Mouse (Mus musculus) right cerebral cortex, adult 2 months (tissue): ENCODE results near the gene Chka.

ENCODE experiments used
- DNase-seq, 2 experiments: peaks; one replicate each; pipeline ENCODE4 v3.0.0; 2021 to 2022; ENCODE audit warnings: low spot score in 2 of 2

The Chka gene

DNA sequence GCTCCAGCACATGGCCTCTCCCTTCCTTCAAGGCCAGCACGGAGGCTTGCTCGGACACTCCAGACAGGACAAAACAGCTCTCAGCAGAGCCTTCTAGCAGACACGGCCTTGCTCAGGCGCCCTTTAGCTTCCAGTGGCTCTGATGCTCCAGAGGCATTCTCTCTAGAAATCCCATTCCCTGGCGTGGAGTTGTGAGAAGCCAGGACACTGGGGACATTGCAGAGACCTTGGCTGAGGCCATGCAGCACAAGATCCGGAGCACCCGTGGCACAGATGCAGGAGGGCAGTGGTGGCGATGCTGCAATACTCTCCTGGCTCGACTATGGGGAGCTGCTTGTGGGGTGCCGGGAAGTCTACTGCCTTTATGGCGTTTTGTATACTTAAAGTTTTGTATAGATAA lies 65.2 kb downstream of the Chka start:
- DNase-seq: no peak

- DNase-seq: no peak
Measured at GRCm38 (mm10) chr19:3919928-3920327, 68.4 kb downstream of the Chka start.

DNA sequence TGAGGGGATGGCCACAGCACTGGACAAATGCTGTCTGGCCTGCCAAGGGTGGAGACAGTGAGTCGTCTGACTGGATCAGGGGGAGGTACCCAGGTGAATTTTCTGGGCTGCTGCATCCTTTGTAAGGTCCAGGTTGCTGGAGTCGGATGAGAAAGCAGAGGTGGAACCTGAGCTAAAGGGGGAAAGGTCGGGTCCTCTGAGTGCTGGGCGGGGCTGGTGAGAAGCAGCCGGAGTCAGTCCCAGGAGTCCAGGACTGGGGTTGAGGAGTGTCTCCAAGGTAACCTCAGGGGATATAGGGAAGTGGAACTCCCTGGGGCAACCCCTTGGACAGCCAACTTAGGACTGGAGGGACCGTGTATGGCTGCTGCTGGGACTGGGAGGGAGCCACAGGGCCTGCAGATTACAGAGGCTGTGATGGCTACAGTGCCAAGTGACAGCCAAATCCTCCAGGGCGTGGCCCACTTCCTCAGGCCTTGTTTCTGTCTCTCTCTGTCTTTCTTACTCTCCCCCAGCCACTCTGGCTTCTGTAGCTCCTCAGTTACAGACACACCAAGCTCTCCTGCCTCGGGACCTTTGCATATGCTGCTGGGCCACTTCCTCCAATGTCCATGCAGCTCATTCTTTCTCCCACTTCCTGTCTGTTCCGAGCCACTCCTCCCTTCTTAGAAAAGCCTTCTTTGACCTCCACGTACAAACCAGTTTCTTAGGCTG lies 71.2 kb downstream of the Chka start:
- no peak for DNase-seq

DNA sequence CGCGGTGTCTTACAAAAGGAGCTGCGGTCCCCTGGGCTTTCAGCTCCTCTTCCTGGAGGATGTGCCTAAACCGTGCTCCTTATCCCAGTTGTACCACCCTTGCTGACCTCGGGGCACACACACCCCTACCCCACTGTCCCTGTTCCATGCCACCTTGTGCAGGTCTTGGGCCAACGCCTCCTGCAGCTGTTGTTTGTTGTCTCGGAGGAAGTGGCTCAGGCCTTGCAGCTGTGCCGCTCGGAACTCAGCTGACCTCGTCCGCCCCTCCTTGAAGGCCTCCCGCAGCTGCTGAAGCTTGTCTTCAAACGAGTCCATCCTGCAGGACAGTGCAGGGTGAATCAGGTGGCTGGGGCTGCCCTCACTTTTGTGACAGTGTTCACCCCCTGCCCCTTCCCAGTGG lies 72.0 kb downstream of the Chka start:
- no peak for DNase-seq

- DNase-seq: no peak
Measured at GRCm38 (mm10) chr19:3924190-3924589, 72.6 kb downstream of the Chka start.

GRCm38 (mm10) chr19:3924868-3925267 lies 73.3 kb downstream of the Chka start:
- DNase-seq: no peak

DNA sequence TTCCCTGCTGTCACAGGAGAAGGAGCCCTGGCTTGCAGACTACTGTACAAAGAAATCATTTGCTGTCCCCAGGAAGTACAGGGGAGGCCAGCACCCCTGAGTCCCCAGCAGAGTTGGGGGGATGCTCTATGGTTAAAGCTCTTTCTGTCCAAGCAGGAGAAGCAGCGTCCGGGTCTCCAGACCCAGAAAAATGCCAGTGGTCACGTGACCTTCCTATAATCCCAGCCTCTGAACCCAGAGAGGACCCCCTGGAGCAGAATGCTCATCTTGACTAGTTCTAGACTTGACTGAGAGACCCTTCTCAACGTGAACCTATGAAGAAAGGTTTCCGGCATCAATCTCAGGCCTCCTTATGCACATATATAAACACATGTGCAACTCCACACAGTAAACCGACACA lies 74.3 kb downstream of the Chka start:
- DNase-seq: no peak

DNA sequence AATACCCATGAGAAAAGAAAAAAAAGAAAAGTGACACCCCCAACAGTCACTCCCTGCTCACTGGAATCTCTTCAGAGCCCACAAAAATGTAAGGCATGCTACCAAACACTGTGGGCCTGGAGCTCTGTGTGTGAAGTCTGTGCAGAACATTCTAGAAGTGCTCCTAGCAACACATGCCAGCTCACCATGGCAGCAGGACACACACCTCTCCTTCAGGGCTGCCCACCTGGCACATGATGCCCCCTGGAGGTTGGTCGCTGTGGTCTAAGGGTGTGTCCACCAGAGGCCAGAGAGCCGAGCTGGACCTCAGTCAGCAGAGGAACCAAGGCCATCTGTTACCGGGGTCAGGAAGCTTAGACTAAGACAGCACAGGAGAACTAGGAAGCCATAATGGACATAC lies 74.7 kb downstream of the Chka start:
- no peak for DNase-seq

DNA sequence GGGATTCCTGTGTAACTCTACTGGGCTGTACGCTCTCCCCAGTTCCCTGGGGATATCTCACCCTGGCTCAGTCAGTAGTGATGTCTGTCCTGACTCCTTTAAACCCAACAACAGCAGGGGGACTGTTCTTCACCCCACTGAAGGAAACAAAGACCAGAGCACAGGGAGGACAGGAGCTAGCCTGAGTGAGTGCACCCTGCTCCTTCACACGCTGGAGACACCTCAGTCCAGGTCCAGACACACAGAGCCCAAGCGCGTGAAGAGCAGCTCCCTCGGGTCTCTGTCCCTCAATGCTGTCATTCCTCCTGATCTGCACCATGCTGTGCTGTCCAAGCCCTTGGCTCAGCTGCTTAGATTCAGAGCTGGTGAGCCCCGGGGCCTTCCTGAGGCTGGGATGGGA lies 75.1 kb downstream of the Chka start:
- no peak for DNase-seq

- DNase-seq: no peak
Measured at GRCm38 (mm10) chr19:3927989-3928388, 76.4 kb downstream of the Chka start.

DNA sequence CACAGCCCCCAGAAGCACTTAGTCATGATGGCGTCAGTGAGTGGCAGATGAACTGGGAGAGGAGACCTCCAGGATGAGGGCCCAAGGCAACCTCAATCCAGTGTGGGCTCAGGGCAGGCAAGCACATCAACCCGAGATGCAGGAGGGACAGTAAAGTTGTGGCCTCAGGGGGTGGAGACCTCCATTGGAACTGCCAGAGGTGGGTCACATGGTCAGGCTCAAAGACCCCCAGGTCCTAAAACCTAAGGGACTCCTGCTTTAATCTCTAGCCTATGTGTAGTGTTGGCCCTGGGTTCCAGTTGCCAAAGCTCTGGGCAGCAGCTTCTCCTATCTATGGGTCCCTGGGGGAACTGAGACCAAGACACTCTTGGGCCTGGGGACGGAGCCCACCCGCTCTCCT lies 77.2 kb downstream of the Chka start:
- no peak for DNase-seq

DNA sequence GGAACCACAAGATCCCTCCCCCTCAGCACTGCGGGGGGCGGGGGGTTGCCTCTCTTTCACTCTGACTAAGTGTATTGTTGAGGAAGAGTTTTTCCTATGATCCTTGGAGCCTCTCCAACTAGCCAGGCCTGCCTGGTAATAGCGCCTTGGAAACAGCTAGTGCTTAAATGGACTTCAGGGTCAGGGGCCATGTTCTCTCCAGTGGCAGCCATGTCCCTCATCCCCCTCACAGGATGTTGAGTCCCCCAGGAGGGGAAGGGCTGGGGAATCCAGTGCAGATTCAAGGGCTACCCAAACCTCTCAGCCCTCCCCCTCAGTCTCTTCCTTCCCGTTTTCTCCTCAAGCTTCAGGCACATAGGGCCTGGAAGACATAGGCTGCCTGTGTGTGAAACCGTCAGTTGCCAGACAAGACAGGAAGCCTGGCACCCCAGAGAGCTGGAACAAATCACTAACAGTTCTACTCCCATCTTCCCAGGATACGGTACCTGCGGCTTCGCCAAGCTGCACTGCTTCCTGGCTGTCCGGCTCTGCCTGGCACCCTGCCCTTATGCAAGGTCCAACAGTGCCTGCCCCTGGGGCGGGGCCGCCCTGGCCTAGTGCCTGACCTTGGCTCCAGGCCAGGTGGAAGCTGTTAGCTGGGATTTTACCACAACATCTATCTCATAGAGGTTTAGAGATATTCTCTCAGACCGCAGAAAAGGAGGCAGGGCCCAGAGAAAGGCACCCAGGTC lies 77.8 kb downstream of the Chka start, which contains the start of gene Aldh3b1:
TSS of gene Aldh3b1 (minus strand) at position 598 of the 731 bp plus-strand sequence.
- peak in 1 of 2 experiments; percentile 56 for DNase-seq

GRCm38 (mm10) chr19:3930262-3931057 lies 78.9 kb downstream of the Chka start:
- no peak for DNase-seq

GRCm38 (mm10) chr19:3931716-3932115 lies 80.1 kb downstream of the Chka start:
- DNase-seq: no peak

DNA sequence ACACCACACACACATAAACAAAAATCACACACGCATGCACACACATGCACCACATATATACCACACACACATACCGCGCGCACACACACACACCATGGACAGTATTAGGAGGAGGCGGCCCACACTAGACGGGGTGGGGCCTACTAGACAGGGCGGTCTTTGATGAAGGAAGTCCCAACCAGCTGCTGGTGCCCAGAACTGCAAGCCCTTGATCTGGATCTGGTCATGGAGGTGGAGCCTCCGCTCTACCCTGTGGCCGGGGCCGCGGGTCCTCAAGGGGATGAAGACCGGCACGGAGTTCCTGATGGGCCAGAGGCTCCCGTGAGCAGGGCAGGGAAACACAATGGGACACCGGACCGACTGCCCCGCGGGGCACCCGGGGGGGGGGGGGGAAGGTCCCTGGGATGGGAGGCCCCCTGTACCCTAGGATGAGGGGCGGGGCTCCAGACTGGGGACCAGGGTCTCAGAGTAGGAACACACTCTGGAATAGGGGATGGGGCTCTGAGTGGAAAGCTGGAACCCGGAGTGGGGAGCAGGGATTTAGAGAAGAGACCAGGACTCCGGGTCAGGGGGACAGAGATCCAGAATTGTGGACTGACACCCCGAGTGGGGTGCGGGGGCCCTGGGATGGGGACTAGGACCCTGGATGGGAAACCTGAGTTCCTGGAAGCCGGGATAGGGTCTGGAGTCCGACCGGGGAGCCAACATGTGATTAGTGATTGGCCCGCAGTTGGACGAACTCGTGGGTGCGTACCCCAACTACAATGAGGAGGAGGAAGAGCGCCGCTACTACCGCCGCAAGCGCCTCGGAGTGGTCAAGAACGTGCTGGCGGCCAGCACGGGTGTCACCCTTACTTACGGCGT lies 83.7 kb downstream of the Chka start, which contains the start of gene Unc93b1:
TSS of gene Unc93b1 (plus strand) at position 155 of the 864 bp plus-strand sequence.
- DNase-seq: no peak

GRCm38 (mm10) chr19:3935896-3936850 lies 84.6 kb downstream of the Chka start:
- no peak for DNase-seq

GRCm38 (mm10) chr19:3942315-3942714 lies 90.7 kb downstream of the Chka start:
- DNase-seq: no peak

GRCm38 (mm10) chr19:3942986-3943735 lies 91.6 kb downstream of the Chka start:
- no peak for DNase-seq
